12 mouse cellular contexts compared by ENCODE assay signal in genomic region chr16:29719571-29720451, GRCm38 (mm10).
DNase-seq lines count a peak whose midpoint lies in the region; ATAC-seq lines count a peak whose summit lies in the region.
"Had no signal": no experiment of that assay in that cellular context is flagged by ENCODE, and none has a peak within 500 bp of the region (broad histone marks: within the 10 kb centered on the region; RNA-seq: fewer than 3 reads in every experiment).

No protein-coding gene starts in this region.

- 65% methylated on average over 23 of the region's 23 CpGs for WGBS in kidney, embryonic 14.5 days
- 70% methylated on average over 23 of the region's 23 CpGs for WGBS in kidney, embryonic 15.5 days
- 13% methylated on average over 23 of the region's 23 CpGs for WGBS in forebrain, embryonic 12.5 days
- WGBS in limb, embryonic 10.5 days, result 79% methylated on average over 23 of the region's 23 CpGs
- 32% methylated on average over 23 of the region's 23 CpGs for WGBS in neural tube, embryonic 13.5 days
- 79% methylated on average over 23 of the region's 23 CpGs for WGBS in heart, embryonic 11.5 days (ENCODE audit: insufficient replicate concordance)

- ATAC-seq in kidney, embryonic 14.5 days (ENCODE audit: low FRiP score, low TSS enrichment), result 0 out of 2 replicates have a peak, but pooled peaks have one; percentile 48
- ATAC-seq in kidney, embryonic 15.5 days (replicated peaks; ENCODE audit: low FRiP score), result no peak
- ATAC-seq in forebrain, embryonic 12.5 days (ENCODE audit: low FRiP score), result peak; percentile 83
- peak; percentile 75; the same call in 1 of the 2 replicates for ATAC-seq in neural tube, embryonic 13.5 days (ENCODE audit: low read depth)
- ATAC-seq in heart, embryonic 11.5 days (replicated peaks; ENCODE audit: insufficient number of reproducible peaks, low FRiP score, low TSS enrichment), result no peak

- no peaks in the 10 kb centered on the region for H3K36me3 ChIP-seq in kidney, embryonic 14.5 days (ENCODE audit: control insufficient read depth, insufficient read depth, low read length)
- no peaks in the 10 kb centered on the region for H3K36me3 ChIP-seq in kidney, embryonic 15.5 days
- H3K36me3 ChIP-seq in forebrain, embryonic 12.5 days (replicated peaks), result no peaks in the 10 kb centered on the region
- no peaks in the 10 kb centered on the region for H3K36me3 ChIP-seq in limb, embryonic 10.5 days
- no peaks in the 10 kb centered on the region for H3K36me3 ChIP-seq in neural tube, embryonic 13.5 days
- H3K36me3 ChIP-seq in heart, embryonic 11.5 days (ENCODE audit: control insufficient read depth, insufficient read depth, low read length), result no peaks in the 10 kb centered on the region

- H3K4me2 ChIP-seq in kidney, embryonic 14.5 days (replicated peaks; ENCODE audit: low read depth, low read length), result no peak overlapping the region
- H3K4me2 ChIP-seq in kidney, embryonic 15.5 days, result no peak overlapping the region
- H3K4me2 ChIP-seq in forebrain, embryonic 12.5 days, result peak overlapping the region; percentile 40
- H3K4me2 ChIP-seq in neural tube, embryonic 13.5 days, result no peak overlapping the region
- H3K4me2 ChIP-seq in heart, embryonic 11.5 days, result no peak overlapping the region

- H3K4me3 ChIP-seq in kidney, embryonic 14.5 days (ENCODE audit: low read length), result no peak overlapping the region
- H3K4me3 ChIP-seq in kidney, embryonic 15.5 days (replicated peaks), result no peak overlapping the region
- no peak overlapping the region for H3K4me3 ChIP-seq in forebrain, embryonic 12.5 days (replicated peaks)
- no peak overlapping the region for H3K4me3 ChIP-seq in limb, embryonic 10.5 days
- no peak overlapping the region for H3K4me3 ChIP-seq in neural tube, embryonic 13.5 days
- H3K4me3 ChIP-seq in heart, embryonic 11.5 days (ENCODE audit: low read depth, low read length), result no peak overlapping the region

- H3K9ac ChIP-seq in kidney, embryonic 14.5 days (ENCODE audit: low read depth, low read length), result no peak overlapping the region
- H3K9ac ChIP-seq in kidney, embryonic 15.5 days, result no peak overlapping the region
- H3K9ac ChIP-seq in forebrain, embryonic 12.5 days, result no peak overlapping the region
- H3K9ac ChIP-seq in neural tube, embryonic 13.5 days, result 0 out of 2 replicates have a peak overlapping the region, but pooled peaks have one; percentile 8
- H3K9ac ChIP-seq in heart, embryonic 11.5 days (ENCODE audit: low read depth, low read length), result no peak overlapping the region

- no peaks in the 10 kb centered on the region; the same call in 1 of the 2 replicates for H3K4me1 ChIP-seq in kidney, embryonic 14.5 days (ENCODE audit: control insufficient read depth, insufficient read depth, low read length)
- peaks cover 19% of the 10 kb centered on the region for H3K4me1 ChIP-seq in kidney, embryonic 15.5 days
- peaks cover 26% of the 10 kb centered on the region for H3K4me1 ChIP-seq in forebrain, embryonic 12.5 days
- H3K4me1 ChIP-seq in limb, embryonic 10.5 days, result peaks cover 56% of the 10 kb centered on the region
- peaks cover 28% of the 10 kb centered on the region for H3K4me1 ChIP-seq in neural tube, embryonic 13.5 days (replicated peaks)
- no peaks in the 10 kb centered on the region for H3K4me1 ChIP-seq in heart, embryonic 11.5 days (ENCODE audit: control insufficient read depth, insufficient read depth, low read length)

- DNase-seq in limb, embryonic 10.5 days (ENCODE audit: low spot score), result no peak
- no peak for DNase-seq in right cerebral cortex, postnatal 36 days (ENCODE audit: low spot score in 2 of 2)
- no peak for DNase-seq in kidney, postnatal 36 days
- DNase-seq: adrenal gland, postnatal 25 days; cerebellum, adult 8-10 months; heart, postnatal 4 days; kidney, postnatal 25 days had no signal

- no peaks in the 10 kb centered on the region for H3K9me3 ChIP-seq in kidney, embryonic 14.5 days (ENCODE audit: control insufficient read depth, low read length)
- no peaks in the 10 kb centered on the region for H3K9me3 ChIP-seq in kidney, embryonic 15.5 days (replicated peaks)
- H3K9me3 ChIP-seq in forebrain, embryonic 12.5 days, result no peaks in the 10 kb centered on the region
- H3K9me3 ChIP-seq in limb, embryonic 10.5 days (replicated peaks), result no peaks in the 10 kb centered on the region
- no peaks in the 10 kb centered on the region for H3K9me3 ChIP-seq in neural tube, embryonic 13.5 days
- no peaks in the 10 kb centered on the region for H3K9me3 ChIP-seq in heart, embryonic 11.5 days (replicated peaks; ENCODE audit: control insufficient read depth, low read length)

- H3K27ac ChIP-seq in kidney, embryonic 14.5 days (ENCODE audit: low read depth, low read length), result no peak overlapping the region
- H3K27ac ChIP-seq in kidney, embryonic 15.5 days, result no peak overlapping the region
- peak overlapping the region; percentile 46; the same call in 1 of the 2 replicates for H3K27ac ChIP-seq in forebrain, embryonic 12.5 days
- H3K27ac ChIP-seq in limb, embryonic 10.5 days, result peak overlapping the region; percentile 77
- H3K27ac ChIP-seq in neural tube, embryonic 13.5 days (replicated peaks), result no peak overlapping the region
- H3K27ac ChIP-seq in heart, embryonic 11.5 days (ENCODE audit: low read depth, low read length), result no peak overlapping the region

- H3K27me3 ChIP-seq in kidney, embryonic 14.5 days (ENCODE audit: control insufficient read depth, insufficient read depth, low read length), result peaks cover 31% of the 10 kb centered on the region
- peaks cover 54% of the 10 kb centered on the region for H3K27me3 ChIP-seq in kidney, embryonic 15.5 days
- peaks cover 79% of the 10 kb centered on the region for H3K27me3 ChIP-seq in forebrain, embryonic 12.5 days
- H3K27me3 ChIP-seq in limb, embryonic 10.5 days (ENCODE audit: low read depth, poor library complexity, severe bottlenecking), result peaks cover 51% of the 10 kb centered on the region
- H3K27me3 ChIP-seq in neural tube, embryonic 13.5 days, result peaks cover 89% of the 10 kb centered on the region
- no peaks in the 10 kb centered on the region; the same call in 1 of the 2 replicates for H3K27me3 ChIP-seq in heart, embryonic 11.5 days (ENCODE audit: control insufficient read depth, insufficient read depth, low read length)

Comparison
In these comparisons a context has a peak if more than half of its experiments do, and no peak if none do; other contexts are left out.
1. ATAC-seq: peak in kidney, embryonic 14.5 days (single experiment), forebrain, embryonic 12.5 days (single experiment) and neural tube, embryonic 13.5 days (single experiment); none in kidney, embryonic 15.5 days (single experiment) and heart, embryonic 11.5 days (single experiment).
2. H3K27ac ChIP-seq: peak in forebrain, embryonic 12.5 days (single experiment) and limb, embryonic 10.5 days (single experiment); none in kidney, embryonic 14.5 days (single experiment), kidney, embryonic 15.5 days (single experiment), neural tube, embryonic 13.5 days (single experiment) and heart, embryonic 11.5 days (single experiment).